Mouse (Mus musculus) CH12F3 (cell line): ENCODE results near the gene Arpp21.

Experiments used
- in situ Hi-C: fragments of 300-500 bp; cut with MboI; formaldehyde crosslinking; loops from 2 replicates; pipeline ENCODE4 v1.14.3; 2020; ENCODE audit warnings: low sequenced_read_pairs

Gene Arpp21

GRCm38 (mm10) chr9:112231935-112232575 lies 3.7 kb downstream of the Arpp21 start:
- in situ Hi-C loops: no loop called here

- in situ Hi-C loops: no loop called here
These were observed 4.4 kb downstream of the Arpp21 start for GRCm38 (mm10) chr9:112231383-112231782.

- in situ Hi-C loops: no loop called here
These were observed 4.9 kb downstream of the Arpp21 start for GRCm38 (mm10) chr9:112230716-112231361.

DNA sequence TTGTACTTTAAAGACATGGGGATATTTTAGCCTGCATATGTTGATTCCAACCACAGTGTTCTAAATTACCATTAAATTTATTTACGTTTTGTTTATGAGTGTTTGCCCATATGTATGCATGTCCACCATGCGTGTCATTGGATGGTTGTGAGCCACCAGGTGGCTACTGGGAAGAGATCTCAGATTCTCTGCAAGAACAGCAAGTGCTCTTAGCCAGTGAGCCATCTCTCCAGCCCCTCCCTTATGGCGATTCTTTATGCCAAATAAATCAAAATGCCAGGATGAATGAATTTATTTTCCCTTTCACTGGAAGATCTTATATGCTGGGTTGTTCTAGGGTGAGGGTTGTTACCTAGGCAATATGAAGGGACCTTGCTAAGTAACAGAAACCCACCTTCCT lies 7.3 kb downstream of the Arpp21 start:
- in situ Hi-C loops: no loop called here

DNA sequence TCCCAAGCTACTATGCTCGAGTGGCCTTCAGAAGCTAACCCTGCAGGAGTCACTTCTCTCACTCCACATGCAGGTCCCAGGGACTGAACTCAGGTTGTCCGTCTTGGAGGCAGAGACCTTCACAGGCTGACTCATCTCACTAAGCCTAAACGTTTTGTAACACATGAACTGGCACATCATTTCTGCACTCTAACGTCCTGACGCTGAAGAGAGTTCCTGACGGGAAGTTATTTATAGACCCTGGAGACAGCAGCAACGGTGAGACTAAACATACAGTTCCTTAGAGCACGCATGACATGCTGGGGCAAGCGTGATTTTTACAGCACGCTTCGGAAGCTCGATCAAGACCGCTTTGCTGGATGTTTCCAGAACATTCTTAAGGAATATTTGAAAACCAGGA lies 8.6 kb downstream of the Arpp21 start:
- in situ Hi-C loops: no loop called here

DNA sequence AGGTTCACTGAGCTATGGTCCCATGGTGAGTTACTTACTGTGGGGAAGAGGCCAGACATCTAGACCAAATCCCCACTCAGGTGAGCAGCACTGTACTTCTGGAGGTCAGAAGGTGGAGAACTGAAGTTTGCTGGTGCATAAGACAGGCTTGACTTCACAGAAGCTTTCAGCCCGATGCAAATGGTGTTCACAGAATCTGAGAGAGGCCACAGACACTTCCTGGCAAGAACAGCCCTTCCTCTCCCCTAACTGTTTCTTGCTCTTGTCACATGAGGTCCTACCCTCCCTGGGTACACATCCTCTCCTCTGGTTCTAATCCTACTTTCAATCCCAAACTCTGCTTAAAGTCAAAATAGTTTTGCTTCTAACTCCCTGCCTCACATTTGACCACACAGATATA lies 9.2 kb downstream of the Arpp21 start:
- in situ Hi-C loops: no loop called here

DNA sequence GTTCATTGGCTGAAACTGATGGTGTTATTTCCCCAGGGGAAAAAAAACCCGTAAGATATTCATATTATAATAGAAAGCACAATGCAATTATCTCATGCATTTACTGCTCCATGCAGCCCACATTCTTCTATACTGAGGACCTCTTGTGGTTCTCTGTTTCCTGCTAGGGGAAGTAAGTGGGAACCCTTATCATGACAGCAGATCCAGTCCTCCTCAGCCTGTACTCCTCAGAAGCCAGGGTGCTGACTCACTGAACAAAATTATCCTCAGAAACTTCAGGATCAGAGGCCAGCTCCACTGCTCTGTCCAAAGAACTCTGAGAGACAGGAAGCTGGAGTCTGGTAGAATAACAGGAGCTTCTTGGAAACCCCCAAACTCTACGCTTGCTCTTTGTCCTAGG lies 10.7 kb downstream of the Arpp21 start:
- in situ Hi-C loops: no loop called here

- in situ Hi-C loops: no loop called here
These were observed 16.4 kb downstream of the Arpp21 start for GRCm38 (mm10) chr9:112219372-112219771.

DNA sequence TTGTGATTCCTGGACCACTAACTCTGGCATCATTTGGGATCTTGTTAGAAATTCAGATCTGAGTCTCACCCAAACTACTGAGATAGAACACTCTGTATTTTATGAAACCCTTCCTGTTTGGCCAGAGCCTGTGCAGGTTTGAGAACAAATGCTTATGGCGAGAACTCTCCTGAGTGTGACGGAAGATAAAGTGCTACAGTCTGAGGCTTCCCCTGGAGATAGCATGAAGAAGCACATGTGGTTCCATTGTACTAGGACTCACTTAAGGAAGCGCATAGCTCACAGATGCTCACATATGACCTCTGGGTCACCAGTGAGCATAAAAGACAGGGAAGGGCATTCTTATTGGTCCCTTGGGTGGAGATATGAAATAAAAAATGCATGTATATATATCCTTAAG lies 17.5 kb downstream of the Arpp21 start:
- in situ Hi-C loops: no loop called here

- in situ Hi-C loops: no loop called here
These were observed 18.6 kb downstream of the Arpp21 start for GRCm38 (mm10) chr9:112217161-112217560.

DNA sequence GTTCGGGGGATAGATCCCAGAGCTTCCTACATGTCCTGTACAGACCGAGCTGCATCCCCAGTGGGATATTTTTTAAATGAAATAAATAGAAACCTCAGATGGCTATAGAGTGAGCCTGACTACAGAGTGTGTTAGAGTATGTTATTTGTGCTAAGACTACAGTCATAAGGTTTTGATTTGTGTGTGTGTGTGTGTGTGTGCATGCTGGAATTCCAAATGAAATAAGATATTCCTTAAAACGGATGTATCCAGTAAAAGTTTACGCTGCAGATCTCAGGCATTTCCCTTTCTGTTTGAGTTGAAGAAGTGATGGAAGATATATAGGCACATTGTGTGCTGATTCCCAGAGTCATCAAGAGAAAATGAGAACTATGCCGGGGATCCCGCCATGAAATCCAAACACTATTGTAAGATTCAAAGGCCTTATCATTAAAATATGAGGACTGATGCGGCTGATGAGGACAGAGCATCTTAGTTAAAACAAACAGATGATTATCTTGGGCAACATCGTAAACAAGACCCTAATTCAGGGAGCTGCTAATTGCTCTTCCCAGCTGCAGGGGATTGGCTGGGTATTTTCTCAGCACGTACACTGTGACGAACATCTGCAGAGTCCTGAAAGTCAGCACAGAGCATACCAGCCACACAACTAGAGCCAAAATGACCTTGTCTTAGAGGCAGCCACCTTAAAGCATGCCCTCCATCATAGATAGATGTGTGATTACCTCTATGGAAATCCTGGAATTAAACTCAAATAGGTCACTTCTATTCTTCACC lies 20.5 kb downstream of the Arpp21 start:
- in situ Hi-C loops: no loop called here

GRCm38 (mm10) chr9:112213411-112214255 lies 22.1 kb downstream of the Arpp21 start:
- in situ Hi-C loops: no loop called here

- in situ Hi-C loops: no loop called here
These were observed 25.9 kb downstream of the Arpp21 start for GRCm38 (mm10) chr9:112209803-112210202.

DNA sequence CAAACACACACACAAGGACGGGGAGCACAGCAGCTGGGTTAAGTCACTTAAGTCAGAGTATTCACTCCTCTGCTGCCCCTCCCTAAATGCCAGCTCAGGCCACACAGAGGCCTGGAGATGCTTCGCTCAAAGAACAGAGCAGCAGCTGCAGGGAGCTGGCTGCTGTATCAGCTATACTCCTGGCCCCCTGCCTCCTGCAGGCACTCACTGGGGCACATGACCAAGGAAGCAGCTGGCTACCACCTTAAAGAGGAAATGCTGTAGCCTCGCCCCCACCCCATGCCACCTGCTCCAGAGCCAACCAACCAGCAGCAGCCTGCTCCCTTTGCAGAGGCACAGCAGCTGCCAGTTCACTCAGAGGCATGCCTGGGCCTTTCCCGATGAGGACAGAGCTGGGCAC lies 28.0 kb downstream of the Arpp21 start:
- in situ Hi-C loops: no loop called here

- in situ Hi-C loops: no loop called here
These were observed 37.4 kb downstream of the Arpp21 start for GRCm38 (mm10) chr9:112198296-112198695.

DNA sequence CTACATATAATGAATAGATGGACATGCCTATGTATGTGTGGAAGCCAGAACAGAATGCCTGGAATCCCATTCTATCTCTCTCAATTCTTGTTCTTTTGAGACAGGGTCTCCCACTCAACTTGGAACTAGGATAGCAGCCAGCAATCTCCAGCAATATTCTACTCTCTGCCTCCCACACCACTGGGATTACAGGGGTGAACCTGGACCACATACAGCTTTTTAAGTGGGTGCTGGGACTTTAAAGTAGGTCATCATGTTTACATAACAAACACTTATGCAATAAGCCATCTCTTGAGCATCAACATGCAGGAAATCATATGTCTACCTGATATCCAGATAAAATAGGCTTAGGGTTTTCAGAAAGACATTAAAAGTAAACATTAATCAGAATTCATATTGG lies 41.7 kb downstream of the Arpp21 start:
- in situ Hi-C loops: no loop called here

GRCm38 (mm10) chr9:112189394-112189793 lies 46.3 kb downstream of the Arpp21 start:
- in situ Hi-C loops: no loop called here

- in situ Hi-C loops: no loop called here
These were observed 47.3 kb downstream of the Arpp21 start for GRCm38 (mm10) chr9:112188358-112188893.

DNA sequence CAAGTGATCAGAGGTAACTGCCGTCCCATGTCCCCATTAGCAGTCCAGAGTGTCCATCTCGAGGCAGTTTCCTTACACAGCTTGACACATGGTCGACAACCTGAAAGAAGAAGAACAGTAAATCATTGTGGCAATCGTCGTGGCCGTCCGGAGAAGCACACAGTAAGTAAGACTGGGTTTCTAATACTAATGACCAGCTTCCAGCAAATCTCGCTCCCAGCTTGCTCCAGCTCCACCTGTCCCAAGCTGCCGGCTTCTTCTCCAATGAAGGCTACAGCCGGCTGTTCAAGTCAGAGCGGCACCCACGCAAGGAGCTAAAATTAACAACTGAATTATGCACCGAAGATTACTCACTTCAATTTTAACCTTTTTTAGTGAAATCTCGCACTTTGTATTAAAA lies 48.1 kb downstream of the Arpp21 start:
- in situ Hi-C loops: no loop called here

DNA sequence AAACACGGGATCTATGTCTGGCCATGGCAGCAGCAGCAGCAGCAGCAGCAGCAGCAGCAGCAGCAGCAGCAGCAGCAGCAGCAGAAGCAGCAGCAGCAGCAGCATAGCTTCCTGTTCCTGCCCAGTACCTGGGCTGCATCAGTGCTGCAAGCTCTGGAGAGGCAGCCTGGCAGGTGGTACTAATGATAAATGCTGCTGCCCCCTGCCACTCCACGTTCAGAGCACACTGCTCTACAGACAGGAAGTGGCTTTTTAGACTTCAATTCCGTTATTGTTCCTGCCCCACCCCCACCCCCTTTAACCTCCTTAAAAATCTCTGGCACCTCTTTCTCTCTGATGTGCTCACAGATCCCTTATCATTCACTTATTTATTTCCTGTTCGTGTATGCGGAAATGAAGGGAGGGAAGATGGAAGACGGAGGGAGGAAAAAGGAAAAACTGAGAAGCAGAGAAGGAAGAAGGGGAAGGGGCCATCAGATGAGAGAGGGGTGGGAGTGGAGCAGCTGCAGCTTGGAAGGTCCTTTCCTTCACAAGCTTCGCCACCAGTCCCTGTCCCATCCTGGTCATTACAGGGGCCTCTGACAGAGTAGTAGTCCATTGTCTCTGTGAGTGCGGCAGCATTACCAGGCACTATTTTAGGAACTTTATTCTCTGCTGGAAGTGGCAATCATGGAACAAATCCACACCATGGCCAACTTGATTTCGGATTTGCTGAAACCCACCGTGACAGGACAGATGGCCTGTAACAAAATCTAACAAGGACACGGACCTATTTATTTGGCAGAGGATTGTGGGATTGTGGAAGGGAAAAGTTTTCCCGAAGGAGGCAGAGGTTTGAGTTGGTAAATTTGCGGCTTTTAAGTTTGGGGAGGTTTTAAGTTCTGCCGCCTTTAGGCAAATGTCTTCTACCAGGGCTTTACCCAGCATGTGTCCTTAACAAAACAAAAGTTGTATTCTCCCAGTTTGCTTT lies 49.1 kb downstream of the Arpp21 start:
- in situ Hi-C loops: no loop called here
